Mouse (Mus musculus) gastrocnemius, adult 2 months (tissue): ENCODE data around the gene Mrm1. TPM values are rescaled to one million over a fixed set of nuclear protein-coding genes. Genes with fewer than 3 reads are reported as not detected.
A peak's percentile ranks its signal among the peaks of the same experiment; 100 is the strongest.

ENCODE experiments used
- DNase-seq: peaks from one replicate; pipeline ENCODE4 v3.0.0; 2022
- H3K27ac ChIP-seq: fragments of 200-600 bp; 2 replicates; pipeline ENCODE4 v1.8.1; 2022; ENCODE audit warnings: mild to moderate bottlenecking
- H3K4me3 ChIP-seq: fragments of 200-600 bp; 2 replicates; pipeline ENCODE4 v1.8.1; 2022; ENCODE audit warnings: mild to moderate bottlenecking, moderate library complexity
- CTCF ChIP-seq: fragments of 200-600 bp; IDR thresholded peaks from 2 replicates; pipeline ENCODE4 v1.8.1; 2022; ENCODE audit warnings: antibody characterized with exemption, mild to moderate bottlenecking, moderate library complexity
- intact Hi-C: fragments of 180-260 bp; cut with DNase I; formaldehyde crosslinking; loops from one replicate; pipeline ENCODE4 v1.15.1; 2025
- total RNA-seq, 2 experiments: library from RNA; stranded (reverse); gene quantifications; 2 replicates each; pipeline ENCODE4 v1.2.3; 2021

Gene Mrm1
- total RNA-seq, 2 experiments from 2014 or later: 7.7 to 9.1 TPM

DNA sequence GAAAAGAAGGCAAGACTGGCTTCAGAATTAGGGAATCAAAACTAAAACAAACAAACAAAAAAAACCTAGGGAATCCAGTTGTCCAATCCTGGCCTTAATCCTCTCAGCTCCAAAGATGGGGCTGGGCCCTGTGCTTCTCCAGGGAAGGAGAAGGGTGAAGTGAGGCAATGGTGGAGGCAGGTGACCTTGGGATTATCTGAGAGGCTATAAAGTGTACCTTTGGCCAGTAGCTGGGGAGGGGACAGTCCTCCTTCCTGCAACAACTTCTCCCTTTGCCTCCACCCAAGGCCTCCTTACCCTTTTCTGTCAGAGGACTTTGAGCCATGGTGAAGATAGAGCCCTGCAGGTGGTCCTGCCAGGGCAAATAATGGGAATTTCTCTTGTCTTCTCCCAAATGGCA lies 8.2 kb upstream of the Mrm1 start:
- peak overlapping the region; percentile 91 for H3K4me3 ChIP-seq
- H3K27ac ChIP-seq: peak overlapping the region; percentile 98
- no peak for TF ChIP-seq CTCF
- intact Hi-C loops: no loop called here
- DNase-seq: peak; percentile 32

DNA sequence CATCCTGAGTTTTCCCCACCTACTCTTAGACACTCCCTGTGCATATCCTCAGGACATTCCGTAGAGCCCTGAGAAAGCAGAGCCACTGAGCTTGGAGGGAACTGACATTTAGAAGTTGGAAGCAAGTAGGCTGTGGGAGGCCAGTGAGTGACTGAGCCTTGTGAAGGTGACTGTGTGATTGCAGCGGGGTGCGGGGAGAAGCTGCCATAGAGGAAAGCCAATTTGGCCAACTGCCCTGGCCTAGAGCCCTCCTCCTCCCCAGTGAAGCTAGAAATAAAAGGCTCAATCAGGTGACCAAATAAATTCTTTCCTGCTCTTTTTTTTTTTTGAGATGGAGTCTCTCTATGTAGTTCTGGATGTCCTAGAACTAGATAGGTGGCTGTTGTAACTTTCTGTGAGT lies 6.9 kb upstream of the Mrm1 start:
- Histone ChIP-seq H3K4me3 (peak overlapping the region; percentile 58), H3K27ac (peak overlapping the region; percentile 98)
- TF ChIP-seq CTCF: no peak
- peak; percentile 92 for DNase-seq
- intact Hi-C loops: no loop called here

DNA sequence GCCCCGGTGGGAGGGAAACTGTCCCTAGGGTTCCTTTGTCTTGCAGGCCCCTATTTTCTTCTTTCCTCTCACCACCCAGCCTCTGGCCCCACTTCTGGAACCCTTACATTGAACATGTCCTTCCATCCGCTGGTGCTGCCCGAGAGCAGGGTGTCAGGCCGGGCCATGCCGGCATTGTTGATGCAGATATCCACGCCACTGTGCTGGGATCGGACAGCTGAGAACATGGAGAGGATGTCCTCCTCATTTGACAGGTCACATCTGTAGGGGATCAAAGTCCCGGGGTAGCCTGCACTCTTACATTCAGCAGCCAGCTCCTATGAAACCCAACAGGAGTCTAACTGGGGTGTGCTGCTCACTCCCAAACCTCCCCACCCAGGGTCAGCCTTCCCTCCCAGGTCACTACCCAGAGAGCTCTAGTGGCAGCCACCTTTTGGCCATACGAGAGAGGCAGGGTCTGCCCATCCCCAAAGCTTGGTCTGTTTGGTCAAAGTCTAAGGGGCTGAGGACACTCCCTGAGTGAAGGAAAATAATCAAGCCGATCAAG lies 6.0 kb upstream of the Mrm1 start:
- TF ChIP-seq CTCF: no peak
- H3K4me3 ChIP-seq: peak overlapping the region; percentile 58
- peak overlapping the region; percentile 98 for H3K27ac ChIP-seq
- peak; percentile 26 for DNase-seq
- intact Hi-C loops: no loop called here

DNA sequence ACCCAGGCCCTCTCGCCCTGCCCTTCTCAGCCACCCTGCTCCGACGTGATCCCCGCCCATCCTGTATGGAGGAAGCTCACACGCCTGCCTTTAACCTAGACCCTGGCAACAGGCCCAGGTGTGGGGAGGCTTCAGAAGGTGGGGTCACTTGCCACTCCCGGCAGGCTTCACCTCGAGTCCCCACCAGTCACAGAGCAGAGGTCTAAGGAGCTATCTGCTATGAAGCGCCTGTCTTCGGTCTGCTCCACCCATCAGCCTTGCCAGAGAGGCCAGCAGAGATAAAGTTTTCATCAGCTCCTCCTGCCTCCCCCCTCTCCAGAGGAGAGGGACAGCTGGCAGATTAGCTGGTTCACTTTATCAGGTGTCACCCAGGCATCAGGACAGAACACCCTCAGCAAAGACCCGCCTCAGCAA lies 4.2 kb upstream of the Mrm1 start:
- TF ChIP-seq CTCF: no peak
- peak; percentile 55 for DNase-seq
- intact Hi-C loops: no loop called here
- Histone ChIP-seq H3K4me3 (peak overlapping the region; percentile 29), H3K27ac (peak overlapping the region; percentile 98)

DNA sequence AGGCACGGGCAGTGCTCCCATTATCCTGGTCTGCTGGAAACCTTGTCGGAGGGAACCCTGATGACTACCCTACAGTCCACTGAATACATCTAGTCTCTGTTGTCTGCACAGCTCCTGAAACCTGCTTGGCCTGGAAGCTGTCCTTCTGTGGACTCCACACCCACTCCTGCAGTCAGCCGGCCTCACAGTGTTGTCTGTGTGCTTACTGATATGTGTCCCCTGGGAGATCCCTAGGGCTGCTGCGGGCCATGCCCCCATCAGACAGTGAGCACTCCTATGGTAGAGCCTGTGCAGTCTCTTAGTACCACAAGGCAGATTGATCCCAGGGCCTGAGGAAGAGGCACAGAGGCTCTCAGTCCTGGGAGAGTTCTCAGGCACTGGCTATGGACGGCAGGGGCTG lies 3.2 kb upstream of the Mrm1 start:
- intact Hi-C loops: no loop called here
- no peak for DNase-seq
- Histone ChIP-seq H3K27ac (peak overlapping the region; percentile 98; the same call in 1 of the 2 replicates), H3K4me3 (no peak overlapping the region)
- TF ChIP-seq CTCF: no peak

DNA sequence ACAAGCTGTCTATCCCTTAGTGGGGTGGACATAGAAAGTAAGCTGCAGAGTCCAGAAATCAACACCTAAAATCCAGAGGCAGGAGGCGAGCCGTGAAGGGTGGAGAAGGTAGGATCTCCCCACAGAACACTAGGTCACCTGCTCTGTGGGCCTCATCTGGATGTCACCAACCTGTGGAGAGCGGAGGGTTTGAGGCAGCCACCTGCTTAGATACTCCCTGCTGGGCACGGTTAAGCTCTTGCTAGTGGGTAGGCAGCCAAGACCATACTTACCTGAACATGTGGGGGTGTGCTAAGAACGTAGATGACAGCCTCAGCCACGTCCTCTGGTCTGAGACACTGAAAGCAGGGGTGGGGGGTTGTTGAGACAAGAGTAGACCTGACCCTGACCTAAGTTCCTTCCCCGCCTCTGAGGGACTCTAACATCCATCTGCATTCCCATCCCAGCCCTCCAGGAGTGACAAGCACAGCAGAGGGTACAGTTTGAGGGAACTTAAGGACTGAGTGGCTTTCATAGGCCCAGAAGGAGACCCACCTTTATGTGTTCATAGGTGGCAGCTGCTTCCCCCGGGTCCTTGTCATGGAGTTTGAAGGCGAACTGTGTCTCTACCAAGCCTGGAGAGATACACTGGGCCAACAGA lies 1.9 kb upstream of the Mrm1 start:
- Histone ChIP-seq H3K27ac (no peak overlapping the region), H3K4me3 (no peak overlapping the region)
- intact Hi-C loops: no loop called here
- no peak for TF ChIP-seq CTCF
- no peak for DNase-seq

DNA sequence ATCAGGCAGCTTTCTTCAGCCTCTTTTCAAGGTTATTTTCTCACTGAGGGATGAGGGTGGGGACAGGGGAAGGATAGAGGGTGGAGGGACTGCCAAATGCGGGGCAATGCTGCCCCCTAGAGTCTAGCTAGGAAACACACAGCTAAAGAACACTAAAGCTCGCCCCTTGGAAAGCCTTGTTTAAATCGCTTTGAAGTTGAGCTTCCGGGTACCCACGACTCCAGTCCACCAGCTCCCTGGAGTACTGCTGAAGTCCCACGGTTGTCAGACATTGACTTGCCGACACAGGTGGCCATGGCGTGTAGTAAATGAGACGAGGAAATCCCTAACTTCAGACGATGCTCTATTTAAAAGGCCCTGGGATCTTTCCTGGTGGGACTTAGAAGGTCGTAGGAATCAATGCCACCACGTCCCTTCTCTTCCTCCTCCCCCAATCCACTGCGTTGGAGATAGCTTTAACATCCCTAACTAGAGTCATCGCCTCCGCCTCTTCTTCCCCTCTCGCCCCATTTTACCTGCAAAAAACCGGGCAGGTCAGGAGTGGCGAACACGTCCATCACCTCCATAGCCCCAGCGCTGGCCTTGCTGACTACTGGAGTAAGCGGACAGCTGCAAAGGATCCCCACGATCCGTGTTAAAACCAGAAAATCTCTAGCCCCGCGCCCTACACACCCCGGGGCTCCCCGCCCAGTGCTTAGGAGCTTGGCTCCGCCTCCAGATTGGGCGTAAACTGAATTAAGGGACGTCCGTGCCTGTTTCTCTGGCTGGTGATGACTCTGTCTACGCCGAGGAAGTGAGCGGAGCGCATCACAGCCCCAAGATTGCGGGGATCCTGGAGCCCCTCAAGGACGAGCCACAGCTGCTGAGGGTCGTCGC lies 992 bp downstream of the Mrm1 start:
- peak; percentile 87 for DNase-seq
- peak overlapping the region; percentile 83 for H3K4me3 ChIP-seq
- peak; percentile 96 for TF ChIP-seq CTCF
- H3K27ac ChIP-seq: peak overlapping the region; percentile 94
- intact Hi-C loops: loop anchor here (10.0 kb wide), 1 partner anchor 304 kb away; the partner anchor contains the start of gene Aatf

DNA sequence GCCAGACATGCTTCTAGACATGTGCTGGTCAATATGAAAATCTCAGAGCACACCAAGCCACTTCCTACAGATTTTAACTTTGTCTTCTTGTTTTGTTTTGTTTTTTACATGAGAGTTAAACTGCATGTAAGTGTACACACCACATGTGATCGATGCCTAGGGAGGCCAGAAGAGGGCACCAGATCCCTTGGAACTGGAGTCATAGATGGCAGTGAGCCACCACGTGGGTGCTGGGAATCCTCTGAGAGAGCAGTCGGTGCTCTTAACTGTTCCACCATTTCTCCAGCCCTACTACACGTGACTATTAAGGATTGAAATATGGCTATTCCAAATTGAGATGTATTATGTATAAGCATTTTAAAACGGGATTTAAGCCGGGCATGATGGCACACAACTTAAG lies 2.0 kb downstream of the Mrm1 start:
- intact Hi-C loops: loop anchor here (10.0 kb wide), 1 partner anchor 303 kb away; the partner anchor contains the start of gene Aatf
- TF ChIP-seq CTCF: peak; percentile 31; the same call in 1 of the 2 replicates
- H3K27ac ChIP-seq: no peak overlapping the region
- H3K4me3 ChIP-seq: no peak overlapping the region
- peak; percentile 45 for DNase-seq

DNA sequence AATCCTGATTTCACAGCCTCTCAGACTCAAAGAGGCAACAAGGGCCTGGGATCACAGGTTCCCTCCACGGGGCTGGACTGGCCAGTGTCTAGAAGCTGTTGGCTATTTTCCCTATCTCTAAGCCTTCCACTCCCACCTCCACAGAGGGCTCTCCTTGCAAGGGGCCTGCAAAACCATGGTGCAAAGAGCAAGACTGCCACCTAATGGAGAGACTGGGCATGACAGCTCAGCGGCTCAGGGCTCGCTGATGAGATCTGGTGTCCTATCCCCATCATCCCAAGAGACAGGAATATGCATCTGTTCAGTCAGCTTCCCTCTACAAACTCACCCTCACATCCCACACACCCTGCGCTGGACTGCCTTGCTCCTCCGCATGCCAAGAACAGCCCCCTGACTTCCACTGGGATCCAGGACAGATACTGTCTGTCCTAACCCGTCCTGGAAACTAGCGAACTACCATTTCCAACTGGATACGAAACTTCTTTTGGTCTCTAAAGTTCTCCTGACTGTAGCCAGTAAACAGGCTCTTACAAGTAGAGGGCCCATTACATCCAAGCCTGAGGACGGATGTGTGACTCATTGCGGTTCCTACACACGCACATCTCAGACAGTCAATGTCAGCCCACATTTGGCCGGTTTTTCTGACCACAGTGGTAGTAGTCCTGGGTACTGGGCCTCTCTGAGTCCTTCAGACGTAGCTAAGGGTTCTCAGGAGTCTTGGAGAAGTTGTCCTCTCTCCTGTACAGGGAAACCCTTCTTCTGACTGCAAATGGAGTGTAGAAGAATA lies 5.4 kb downstream of the Mrm1 start:
- intact Hi-C loops: loop anchor here (5.0 to 10.0 kb wide), 2 partner anchors 299 to 387 kb away; partner anchors contain the start of gene Aatf
- TF ChIP-seq CTCF: peak; percentile 92
- peak; percentile 72 for DNase-seq
- Histone ChIP-seq H3K27ac (no peak overlapping the region), H3K4me3 (no peak overlapping the region)

DNA sequence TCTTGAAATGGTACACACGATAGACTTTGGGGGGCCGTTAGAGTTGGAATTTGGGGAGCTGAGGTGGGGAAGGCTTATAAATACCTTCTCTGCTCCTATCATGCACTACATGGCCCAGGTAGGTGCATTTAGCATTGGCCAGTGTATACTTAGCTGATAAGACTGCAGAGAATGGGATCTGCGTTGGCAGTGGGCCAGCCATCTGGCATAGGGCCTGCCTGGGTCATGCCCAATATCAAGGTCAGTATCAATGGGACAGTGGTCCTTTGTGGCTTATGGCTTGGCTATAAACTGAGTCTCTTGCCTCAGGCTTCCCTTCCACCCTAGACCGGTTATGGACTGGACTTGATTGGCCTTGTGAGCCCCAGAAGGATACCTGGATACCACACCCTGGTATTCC lies 14.9 kb downstream of the Mrm1 start:
- no peak for TF ChIP-seq CTCF
- H3K27ac ChIP-seq: no peak overlapping the region
- intact Hi-C loops: no loop called here
- no peak overlapping the region for H3K4me3 ChIP-seq
- no peak for DNase-seq

DNA sequence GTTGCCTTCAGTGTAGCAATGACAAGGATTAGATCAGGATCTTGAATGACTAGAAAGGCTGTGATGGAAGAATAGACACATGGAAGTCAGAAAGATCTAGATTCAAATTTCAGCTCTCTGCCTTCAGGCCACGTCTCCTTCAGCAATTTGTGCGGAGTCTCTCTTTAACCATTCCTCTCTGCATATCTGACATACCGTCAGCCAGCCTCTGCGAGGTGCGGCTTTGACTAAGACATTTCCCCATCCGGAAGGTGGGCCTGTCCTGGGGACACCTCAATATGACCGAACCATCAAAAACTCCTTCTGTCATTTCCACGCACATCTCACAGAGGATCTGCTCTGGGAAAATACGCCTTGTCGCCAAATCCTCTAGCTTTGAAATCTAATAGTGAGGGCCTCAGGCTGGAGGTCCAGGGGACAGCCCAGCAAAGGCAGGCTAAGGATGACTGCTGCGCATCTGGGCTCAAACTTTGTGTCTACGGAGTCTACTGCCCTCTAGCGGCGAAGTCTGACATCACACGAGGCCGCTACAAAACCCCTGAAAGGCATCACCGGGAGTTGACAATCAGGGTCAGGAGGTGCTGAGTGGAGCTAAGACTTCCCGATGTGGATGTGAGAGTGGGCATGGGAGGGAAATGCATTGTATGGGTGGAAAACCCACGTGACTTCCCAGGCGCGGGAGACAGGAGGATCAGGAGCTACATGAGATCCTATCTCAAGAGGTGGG lies 21.5 kb downstream of the Mrm1 start:
- TF ChIP-seq CTCF: peak; percentile 94
- Histone ChIP-seq H3K4me3 (no peak overlapping the region), H3K27ac (no peak overlapping the region)
- DNase-seq: peak; percentile 71
- intact Hi-C loops: no loop called here

DNA sequence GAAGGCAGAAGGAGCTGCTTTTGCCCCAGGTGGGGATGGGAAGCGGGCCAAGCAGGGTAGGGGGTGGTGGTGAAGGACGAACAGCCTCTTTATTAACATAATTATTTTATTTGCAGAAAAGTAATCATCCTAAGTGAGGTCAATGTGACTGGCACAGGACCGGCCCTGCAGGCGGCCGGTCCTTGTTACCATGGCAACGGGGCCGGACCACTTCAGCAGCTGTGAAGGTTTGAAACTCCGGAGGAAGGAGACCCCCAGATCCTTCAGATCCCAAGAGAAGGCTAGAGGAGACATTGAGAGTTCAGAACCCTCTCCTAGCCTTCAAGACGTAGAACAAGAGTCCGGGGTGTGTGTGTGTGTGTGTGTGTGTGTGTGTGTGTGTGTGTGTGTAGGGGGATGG lies 22.3 kb downstream of the Mrm1 start:
- intact Hi-C loops: no loop called here

More for the DNA sequence above, 22.3 kb downstream of the Mrm1 start:
- DNase-seq: no peak
- no peak for TF ChIP-seq CTCF
- H3K27ac ChIP-seq: no peak overlapping the region
- H3K4me3 ChIP-seq: no peak overlapping the region
